Mouse (Mus musculus) adrenal gland, adult (tissue): Measurements from ENCODE around the gene Pde4b.

Experiments used
- DNase-seq, 2 experiments: peaks; one replicate each; pipeline ENCODE4 v3.0.0; 2022 to 2023; ENCODE audit warnings: low spot score in 1 of 2; ENCODE audit not compliant: inconsistent age in 2 of 2

The Pde4b gene

DNA sequence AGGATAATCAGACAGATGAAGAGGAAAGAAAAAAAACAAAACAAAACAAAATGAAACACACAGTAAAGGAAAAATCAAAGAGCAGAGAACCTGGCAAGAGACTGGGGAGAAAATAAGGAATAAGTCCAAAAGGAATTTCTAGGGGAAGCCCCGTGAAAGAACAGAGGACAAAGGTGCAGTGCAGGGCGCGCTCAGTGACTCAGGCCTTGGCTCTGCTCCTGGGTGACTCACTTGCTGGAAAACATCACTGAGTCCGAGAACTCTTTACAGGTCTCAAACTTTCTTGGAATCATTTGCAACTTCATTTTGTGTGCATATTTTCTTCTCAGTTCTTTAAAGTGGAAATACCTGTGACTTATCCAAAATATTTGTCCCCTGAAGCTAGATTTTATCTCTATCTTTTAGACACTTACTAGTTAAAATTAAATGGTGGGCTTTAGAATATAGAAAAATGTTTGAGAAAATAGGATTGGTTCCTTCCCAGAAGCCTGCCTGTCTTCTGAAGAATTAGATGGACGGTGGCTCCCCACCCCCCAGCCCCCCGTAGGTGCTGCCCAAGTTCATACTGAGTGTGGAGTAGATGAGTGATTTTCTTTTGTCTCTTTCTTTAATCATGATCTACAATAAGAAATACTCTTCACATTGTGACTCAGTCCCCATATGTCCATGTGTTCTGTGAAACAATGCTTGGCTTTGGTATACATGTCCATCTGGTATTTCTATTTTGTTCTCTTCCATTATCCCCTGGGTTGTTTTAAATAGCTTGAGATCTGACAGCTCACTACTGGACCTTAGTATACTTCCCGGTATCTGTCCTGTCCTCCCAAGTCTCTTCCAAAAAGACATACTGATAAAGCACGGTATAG lies 446.1 kb downstream of the Pde4b start:
- peak; percentile 84 to 90 for DNase-seq

DNA sequence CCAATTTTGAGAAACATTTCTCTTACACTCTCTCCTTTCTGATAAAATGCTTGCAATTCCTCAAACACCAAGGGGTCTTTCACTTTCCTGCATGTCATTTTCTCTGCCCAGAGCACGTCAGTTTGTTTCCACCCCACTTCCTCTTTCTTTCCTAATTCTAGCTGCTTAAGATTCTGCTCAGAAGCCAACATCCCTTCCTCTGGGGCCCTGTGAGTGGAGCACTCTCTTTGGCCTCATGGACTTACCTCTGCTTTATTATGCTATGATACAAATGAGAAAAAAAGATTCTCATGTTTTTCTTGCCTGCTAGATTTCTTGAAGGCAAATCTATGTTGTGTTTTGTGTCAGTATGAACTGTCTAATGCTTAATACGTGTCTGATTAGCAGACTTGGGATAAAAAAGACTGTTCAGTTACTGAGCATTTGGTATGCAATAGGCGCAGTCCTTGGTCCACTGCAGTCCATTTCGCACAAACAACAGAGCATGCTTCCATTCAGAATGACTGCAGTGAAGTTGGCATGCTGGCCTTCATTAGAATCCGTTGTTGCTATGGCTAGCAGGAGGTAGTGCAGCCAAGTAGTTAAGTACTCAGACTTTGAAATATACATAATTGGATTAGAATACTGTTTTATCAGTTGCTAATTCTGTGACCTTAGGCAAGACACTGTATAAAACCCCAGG lies 446.8 kb downstream of the Pde4b start:
- no peak for DNase-seq

DNA sequence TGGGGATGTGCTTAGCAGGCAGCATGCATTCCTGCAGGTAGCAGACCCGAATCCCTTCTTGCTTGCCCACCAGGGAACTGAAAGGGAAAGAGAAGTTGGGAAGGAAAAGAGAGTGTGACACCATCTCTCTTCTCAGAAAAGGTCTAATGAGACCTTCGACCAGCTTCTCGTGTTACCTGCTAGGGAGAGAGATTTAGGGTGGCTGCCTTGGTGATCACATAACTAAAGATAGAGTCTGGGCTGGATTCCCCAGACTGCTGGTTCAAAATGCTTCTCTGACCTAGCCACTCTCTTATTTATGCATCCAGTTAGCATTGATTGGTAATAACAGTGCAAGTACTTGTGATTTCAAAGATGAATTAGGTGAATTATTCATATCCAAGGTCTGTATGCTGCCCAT lies 448.5 kb downstream of the Pde4b start:
- DNase-seq, result no peak

DNA sequence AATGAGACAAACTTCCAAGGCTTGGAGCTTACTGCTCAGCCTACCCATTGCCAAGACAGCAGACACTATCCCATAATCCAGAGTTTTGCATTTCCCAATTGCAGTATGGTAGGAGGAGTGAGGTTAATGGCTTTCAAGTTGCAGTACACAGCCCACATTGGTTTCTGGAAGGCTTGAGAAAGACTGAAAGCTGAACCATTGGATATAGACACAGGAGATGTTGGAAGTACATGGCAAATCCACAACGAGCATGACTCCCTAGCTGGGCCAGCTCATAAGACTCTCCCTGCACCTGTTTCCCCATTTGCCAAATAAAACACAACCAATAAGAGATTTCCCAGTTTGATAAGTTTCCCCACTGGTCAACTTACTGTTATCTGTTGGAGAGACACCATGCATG lies 450.9 kb downstream of the Pde4b start:
- DNase-seq, result no peak

DNA sequence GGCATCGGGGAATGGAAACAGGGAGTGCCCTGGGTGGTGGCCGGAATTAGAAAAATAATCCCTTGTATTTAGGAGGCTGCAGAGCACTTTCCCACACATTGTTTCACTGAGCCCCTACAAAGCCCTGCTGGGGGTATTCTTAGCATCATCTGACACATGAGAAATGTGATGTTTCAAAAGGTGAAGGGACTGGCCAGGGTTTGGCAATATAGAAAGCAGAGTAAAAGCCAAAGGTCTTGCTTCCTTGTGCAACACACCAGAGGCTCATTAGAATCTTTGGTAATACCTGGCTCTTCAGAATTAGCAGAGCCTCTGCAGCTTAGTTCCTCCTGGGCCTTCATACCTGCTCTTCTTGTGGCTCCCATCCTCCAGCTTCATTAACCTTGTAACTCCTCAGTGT lies 451.4 kb downstream of the Pde4b start:
- no peak for DNase-seq

DNA sequence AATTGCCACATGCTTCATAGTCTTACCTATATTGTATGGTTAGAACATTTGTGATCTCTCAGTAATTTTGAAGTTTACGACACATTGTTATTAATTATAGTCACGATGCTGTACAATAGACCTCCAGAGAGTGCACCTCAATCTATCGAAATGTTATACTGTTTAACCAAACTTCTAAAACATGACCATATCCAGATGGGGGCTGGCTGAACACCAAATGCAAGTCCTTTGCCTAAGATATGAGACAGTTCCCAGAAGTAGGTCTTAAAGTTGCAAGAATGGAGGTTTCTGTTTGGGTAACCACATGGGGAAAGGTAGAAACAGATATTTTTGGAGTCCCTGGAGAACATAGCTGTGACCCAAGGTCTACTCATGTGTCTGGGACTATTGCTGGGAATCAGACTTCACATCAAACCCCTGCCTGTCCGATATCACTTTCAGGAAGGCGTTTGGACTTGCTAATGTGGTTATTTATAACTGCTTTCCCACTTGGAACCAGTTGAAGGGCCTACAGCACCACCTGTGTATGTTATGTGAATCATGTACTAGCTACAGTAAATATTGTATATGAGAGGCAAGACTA lies 452.3 kb downstream of the Pde4b start:
- no peak for DNase-seq

DNA sequence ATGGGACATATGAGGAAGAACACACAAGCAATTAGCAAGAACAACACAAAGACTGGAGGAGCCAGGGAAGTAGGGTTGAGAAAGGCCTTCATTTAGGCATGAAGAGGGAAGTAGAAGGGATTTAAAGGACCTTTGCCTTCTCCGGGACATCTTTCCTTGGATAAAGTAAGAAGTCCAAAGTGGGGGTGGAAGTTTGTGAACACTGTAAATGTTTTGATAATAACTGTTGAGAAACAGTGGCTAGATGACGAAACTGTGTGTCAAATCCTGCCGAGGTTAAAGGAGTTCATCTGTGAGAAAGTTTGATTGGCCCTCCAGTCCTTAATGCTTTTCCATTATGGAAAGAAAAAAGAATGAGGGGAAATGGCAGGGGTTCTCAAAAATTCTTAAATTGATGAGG lies 455.6 kb downstream of the Pde4b start:
- no peak for DNase-seq

DNA sequence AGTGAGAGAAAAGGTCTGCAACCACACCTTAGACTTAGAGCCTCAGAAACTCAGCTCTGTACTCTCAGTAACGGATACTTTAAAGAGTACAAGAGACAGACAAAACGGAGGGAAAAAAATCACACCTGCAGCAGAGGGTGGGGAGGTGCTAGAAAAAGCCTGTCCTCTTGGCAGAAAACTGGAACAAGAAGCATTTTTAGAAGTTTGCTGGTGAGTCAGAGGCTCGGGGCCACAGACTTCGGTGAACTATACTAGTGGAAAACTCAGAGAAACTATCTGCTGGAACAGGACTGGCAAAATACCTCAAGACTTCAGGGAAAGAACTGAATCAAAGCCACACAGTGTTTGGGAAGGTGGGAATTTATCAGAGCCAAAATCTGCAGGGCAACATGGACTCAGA lies 457.9 kb downstream of the Pde4b start:
- no peak for DNase-seq

DNA sequence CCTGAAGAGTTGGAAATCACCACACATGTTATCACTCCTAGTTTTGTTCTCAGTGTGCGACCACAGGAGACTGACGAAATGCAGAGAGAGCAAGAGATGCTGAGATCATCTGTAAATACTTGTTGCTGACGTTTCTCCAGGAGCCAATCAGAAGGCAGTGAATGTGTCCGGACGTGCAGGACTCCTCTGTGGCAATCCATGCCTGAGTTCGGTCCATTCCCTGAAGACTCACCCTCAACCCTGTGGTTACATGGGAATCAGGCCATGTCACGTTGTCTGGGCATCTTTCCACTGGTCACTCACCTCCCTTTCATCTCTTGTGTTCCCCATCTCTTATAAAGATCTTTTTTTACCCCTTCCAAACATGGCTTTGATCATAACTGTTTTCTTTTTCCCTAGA lies 468.2 kb downstream of the Pde4b start:
- DNase-seq, result no peak

DNA sequence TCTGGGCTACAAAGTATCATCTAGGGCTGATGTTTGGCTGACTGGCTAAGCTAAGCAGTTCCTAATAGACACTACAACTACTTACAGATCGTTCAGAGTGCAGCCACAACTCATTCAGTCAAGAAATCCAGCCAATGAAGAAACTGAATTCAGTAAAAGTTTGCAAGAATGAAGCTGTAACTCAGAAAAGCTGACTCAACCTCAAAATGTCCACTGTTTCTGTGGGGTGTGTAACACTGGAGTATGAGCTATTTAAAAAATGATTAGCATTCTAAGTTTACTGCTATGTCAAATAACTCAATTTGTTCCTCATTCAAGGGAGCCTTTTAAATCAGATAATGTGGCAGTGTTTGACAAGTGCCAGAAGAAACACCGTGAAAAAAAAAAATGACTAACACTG lies 469.7 kb downstream of the Pde4b start:
- DNase-seq, result no peak

DNA sequence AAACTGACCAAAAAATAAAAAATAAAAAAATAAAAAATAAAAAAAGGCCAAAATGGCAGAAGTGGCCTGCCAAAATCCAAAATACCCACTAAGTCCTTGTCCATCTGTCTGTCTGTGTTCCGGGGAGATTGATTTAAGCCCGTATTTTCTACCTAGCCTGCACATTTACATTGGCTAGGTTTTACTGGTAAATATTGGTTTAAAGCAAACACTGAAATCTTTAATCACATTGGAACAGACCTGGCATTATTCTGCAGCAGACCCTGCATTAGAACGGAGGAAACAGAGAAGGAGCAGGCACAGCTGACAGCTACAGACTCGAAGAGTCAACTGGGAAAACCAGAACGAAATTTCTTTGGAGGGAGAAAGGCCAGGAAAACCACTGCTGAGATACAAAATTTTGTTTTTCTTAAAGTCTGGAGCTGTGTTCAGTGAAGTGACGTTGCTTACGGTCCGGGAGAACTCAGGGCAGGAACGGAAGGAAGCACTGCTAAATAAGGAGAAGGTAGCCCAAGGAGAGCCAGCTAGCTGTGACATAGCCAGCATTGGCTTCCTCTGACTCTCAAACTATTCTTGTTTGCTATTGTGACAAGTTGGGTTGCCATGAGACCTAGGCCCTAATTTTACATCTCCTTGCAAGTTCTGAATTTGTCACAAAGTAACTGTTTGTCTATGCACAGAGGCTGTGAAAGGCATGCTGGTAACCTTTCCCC lies 470.3 kb downstream of the Pde4b start:
- no peak for DNase-seq

DNA sequence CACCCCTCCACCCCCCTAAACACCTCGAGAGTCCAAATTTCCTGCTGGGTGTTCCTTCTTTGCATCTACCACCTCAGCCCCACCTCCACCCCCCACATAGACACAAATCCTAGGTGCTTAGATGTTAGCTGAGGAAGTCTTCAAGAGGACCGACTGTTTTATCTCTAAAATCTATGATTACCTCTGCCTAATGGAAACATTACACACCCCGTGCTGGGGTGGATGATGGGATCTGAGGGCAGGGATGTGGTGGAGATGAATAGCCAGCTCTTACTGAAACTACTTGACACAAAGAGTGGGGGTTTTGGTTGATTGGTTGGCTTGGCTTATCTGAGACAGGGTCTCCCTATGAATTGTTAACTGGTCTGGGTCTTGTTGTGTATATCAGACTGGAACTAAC lies 471.0 kb downstream of the Pde4b start:
- no peak for DNase-seq

DNA sequence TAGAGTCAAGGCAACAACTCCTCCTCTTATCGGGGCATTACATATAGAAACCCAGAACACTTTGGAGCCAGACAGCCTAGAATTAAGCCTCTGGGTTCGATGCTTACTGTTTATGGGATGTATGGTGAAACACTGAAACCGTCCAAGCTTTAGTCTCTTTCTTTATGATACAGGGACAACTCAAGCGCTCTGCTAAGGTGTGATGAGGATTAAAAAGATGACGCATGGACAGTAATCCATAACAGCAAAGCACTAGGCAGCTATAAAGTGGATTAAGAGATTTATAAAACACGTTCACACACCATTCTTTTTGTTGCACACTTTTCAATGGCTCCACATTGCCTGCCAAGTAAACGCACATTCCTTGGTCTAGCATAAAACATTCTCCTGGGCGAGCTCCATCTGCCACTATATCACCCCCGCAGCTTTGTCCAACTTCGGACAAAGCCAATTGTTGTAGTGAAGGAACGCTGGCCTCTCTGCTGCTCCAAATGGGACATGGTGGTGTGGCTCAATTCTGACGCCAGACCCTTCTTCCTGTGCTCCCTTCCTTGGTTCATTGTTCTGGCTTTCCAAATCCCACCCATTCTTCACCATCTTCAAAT lies 473.4 kb downstream of the Pde4b start:
- no peak for DNase-seq

DNA sequence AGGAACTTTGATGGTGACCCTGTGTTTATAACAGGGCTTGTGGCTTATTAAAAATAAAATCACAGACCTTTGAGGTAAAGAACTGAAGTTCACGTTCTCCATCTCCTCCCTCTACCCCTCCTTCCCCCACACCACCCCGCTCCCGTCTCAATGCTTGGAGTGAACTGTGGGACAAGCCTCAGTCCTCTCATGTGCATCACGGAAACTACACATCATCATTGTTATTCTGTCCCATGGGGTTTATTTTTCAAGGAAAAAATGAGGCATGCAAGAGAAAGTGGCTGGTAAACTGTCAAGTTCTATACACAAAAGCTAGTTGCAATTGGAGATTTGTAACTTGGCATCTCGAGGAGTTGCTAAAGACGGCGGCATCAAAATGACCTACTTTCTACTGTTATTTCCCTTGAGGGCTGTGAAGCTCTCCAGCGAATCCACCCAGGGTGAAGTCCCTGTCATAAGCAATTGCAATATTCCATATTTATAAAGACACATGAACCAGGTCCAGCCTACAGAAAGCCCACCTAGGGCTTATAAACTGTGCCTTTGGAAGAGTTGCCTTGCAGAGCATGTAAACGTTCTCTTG lies 476.0 kb downstream of the Pde4b start:
- DNase-seq, result no peak

DNA sequence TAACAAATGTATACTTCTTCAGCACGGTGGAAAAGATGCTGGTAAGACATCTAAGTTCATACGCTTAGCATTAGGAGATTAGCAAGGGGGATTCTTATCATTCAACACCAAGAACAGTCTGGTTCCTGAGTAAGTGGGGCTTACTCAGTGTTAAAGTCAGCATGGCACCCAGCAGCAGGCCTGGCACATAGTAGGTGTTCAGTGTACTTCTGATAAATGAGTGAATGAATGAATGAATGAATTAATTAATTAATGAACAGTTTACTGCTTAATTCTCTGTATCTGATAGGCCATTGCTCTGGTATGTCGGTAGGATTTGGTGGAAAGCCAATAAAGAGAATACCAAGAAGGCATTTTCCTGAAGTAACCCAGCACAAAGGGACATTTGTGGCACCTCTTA lies 476.9 kb downstream of the Pde4b start:
- no peak for DNase-seq

DNA sequence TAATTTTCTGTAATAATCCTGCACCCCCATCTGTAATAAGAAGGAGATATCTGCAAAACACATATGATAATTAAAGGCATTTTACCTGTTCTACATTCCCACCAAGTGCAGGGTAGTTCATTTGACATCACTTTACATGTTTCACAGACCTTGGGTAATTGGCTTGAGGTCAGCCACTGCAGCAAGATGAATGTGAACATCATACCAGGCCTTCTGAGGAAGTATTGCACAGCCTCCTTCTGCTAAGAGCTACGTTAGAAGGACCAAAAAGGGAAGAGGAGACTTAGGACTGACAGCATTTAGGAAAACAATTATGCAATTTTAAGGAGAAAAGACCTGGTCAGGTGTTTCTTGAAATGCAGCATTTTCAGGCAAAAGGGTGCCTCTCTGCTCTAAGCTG lies 479.1 kb downstream of the Pde4b start:
- DNase-seq, result no peak

DNA sequence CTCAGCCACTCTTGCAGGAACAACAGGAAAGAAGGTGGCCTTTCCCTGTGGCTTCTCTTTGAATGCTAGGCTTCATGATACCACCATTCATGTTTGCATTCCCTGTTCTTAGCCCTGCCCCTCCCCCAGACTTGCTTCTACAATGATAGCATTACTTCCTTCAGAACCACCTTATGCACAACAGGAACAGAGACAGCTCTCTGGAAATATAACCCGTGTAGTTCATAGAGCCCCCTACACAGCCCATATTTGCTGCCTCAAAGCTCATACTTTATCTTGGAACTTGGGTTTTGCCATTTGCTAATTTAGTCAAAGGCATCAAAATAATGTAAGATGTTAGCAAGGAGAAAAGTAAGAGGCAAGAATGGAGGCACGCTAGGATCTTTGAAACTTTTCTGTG lies 479.8 kb downstream of the Pde4b start:
- no peak for DNase-seq

DNA sequence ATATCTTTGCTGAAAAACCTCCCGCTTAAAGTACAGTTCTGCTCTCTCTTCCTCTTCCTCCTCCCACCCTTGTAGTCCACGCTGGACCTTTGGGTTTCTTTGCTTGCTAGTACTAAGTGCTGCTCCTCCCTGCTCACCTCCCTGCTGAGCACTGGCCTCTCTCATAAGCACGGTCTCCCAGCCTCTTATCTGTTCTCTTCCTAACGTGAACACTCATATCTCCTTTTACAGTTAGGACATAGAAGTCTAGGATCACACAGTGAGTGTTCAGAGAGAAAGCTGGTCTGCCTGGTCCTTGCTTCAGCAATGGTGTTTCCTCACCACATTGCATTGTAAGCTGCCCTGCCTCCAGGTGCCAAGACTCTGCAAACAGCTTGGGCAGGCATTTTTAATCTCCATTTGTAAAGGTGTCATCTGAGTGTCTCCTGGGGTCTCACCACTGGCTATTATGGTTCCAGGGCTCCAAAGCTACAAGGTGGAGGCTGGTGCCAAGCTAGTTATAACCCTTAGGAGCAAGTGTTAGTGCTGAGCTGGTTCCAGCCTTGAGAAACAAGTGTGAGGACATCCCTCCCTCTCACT lies 480.4 kb downstream of the Pde4b start:
- no peak for DNase-seq

DNA sequence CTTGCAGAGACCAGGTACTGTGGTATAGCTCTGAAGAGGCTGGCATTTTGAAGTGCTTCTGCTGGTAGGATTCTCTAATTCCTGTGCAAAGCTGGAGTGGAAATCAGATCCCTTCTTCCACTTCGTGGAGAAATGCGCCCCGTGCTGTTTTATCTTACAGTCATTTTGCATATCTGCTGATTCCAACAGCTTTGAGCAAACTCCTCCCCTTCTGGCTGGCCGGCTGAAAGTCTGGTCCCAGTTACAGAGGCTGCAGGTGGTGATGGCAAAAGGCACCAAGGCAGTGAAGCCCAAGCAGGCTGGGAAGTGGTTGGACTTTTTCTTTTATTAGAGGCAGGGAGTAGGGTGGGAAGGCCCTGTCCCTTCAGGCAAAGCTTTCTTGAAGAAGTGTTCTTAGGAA lies 481.2 kb downstream of the Pde4b start:
- peak in 1 of 2 experiments; percentile 60 for DNase-seq

DNA sequence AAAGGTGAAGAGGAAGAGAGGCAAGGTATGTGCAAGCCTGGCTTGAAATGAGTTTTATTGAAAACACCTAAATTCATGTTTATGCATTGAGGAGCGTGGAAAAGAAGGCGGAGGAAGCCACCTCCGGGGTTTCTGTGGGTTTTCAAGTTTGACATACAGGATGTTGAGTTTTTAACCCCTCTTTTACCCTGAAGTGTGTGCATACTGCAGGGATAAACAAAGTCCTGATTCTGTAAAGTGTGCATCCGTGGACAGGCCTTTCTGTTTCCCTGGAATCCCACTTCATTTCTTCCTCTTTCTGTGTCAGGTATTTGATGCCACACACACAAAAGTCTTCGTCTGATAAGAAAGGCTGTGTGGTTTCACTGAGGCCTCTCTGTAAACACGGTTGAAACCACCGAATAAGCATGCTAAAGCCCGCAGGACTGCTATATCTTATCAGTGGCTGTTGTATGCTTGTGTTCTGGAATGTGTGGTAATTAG lies 481.8 kb downstream of the Pde4b start:
- DNase-seq, result no peak
